Mouse (Mus musculus): ENCODE measurements around the gene Vapa.
"Not testable (repeated sequence)": the region's sequence is repeated elsewhere in the genome, so short reads cannot be mapped to it uniquely, and the experiment has no call there.

DNA sequence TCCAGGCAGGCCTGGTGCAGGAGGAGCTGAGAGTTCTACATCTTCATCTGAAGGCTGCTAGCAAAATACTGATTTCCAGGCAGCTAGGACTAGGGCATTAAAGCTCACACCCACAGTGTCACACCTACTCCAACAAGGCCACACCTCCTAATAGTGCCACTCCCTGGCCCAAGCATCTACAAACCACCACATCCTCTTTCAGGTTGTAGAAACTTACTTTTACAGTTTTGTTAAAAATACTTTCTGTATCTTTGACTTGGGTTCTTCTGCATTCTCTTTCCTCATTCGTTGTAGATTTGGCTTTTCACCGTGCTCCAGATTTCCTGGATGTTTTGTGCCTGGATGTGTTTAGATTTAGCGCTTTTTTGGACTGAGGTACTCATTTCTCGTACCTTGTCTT lies 67.1 kb downstream of the Vapa start:
- not testable (repeated sequence) for TF ChIP-seq CTCF, EP300 (IDR thresholded peaks at IDR 0.05)
